Mouse (Mus musculus): Measurements from ENCODE around the gene Oprd1. TPM values are rescaled to one million over a fixed set of nuclear protein-coding genes. Genes with fewer than 3 reads are reported as not detected.

Gene Oprd1
- polyA plus RNA-seq, 1 experiment from 2014 or later = 1.1 TPM

DNA sequence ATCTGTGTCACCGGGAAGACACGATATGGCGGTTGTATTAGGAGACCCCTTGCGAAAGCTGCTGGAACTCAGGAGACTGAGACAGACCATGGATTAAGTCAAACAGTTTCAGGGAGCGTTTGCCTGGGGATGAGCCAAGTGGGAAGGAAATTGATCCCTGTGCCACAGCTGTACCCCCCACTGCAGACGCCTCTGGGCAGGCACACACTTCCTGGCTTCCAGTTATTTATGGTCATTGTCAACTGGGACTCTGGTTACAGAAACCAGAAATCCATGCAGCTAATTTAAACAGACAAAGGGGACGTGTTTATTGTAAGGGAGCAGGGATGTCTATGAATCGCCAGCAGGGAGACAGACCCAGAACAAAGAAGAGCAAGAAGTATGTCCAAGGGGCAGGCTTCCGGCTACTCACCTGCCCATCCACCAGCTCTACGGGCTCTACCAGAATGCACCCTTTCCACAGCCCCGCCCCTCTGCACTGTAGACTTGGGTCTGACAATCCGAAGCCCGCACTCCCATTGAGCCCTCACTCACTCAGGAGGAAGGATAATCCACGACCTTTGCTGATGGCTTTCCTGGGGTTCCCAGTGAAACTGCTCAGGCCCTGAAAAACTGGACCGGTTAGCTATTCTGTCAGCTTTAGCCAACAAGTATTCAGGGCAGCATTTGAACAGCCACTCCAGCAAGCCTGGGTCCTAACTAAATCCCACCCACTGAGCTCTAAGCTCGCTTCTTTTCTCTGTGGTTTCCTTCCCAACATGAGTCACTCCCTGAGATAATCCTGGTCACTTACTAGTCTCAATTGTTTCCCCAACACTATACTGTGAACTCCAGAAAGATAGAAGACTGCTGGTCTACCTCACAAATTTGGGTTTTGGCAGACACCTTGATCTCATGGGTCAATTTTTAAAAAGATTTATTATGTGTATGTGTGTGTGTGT, 22.3 kb upstream of the Oprd1 start:
- no peak overlapping the region for H3K4me3 ChIP-seq
- H3K27me3 ChIP-seq (ENCODE audit: insufficient read depth, poor library complexity, severe bottlenecking) = no peaks in the 10 kb centered on the region
- no peaks in the 10 kb centered on the region for H3K36me3 ChIP-seq
- peaks cover 10% of the 10 kb centered on the region; the same call in 1 of the 2 replicates for H3K4me1 ChIP-seq
- 67% methylated on average over 16 of the region's 16 CpGs for WGBS
- peak; percentile 60 for DNase-seq (ENCODE audit: low spot score)
- no peak overlapping the region for H3K27ac ChIP-seq
- H3K9me3 ChIP-seq = no peaks in the 10 kb centered on the region

GRCm38 (mm10) chr4:132165691-132166090, 21.4 kb upstream of the Oprd1 start:
- Histone ChIP-seq H3K36me3 (no peaks in the 10 kb centered on the region), H3K9me3 (no peaks in the 10 kb centered on the region), H3K27ac (no peak overlapping the region), H3K4me3 (no peak overlapping the region), H3K4me1 (peaks cover 10% of the 10 kb centered on the region; the same call in 1 of the 2 replicates), H3K27me3 (ENCODE audit: insufficient read depth, poor library complexity, severe bottlenecking) (no peaks in the 10 kb centered on the region)
- WGBS = 66% methylated on average over 14 of the region's 14 CpGs
- DNase-seq (ENCODE audit: low spot score) = peak; percentile 78

GRCm38 (mm10) chr4:132156941-132157622, 12.8 kb upstream of the Oprd1 start:
- Histone ChIP-seq H3K27me3 (ENCODE audit: insufficient read depth, poor library complexity, severe bottlenecking) (no peaks in the 10 kb centered on the region), H3K36me3 (no peaks in the 10 kb centered on the region), H3K4me1 (0 out of 2 replicates have a peak, but pooled peaks cover 9% of the 10 kb centered on the region), H3K9me3 (peaks cover 3% of the 10 kb centered on the region; the same call in 1 of the 2 replicates), H3K27ac (no peak overlapping the region), H3K4me3 (no peak overlapping the region)
- WGBS = 50% methylated on average over 12 of the region's 12 CpGs
- DNase-seq (ENCODE audit: low spot score) = peak; percentile 61

DNA sequence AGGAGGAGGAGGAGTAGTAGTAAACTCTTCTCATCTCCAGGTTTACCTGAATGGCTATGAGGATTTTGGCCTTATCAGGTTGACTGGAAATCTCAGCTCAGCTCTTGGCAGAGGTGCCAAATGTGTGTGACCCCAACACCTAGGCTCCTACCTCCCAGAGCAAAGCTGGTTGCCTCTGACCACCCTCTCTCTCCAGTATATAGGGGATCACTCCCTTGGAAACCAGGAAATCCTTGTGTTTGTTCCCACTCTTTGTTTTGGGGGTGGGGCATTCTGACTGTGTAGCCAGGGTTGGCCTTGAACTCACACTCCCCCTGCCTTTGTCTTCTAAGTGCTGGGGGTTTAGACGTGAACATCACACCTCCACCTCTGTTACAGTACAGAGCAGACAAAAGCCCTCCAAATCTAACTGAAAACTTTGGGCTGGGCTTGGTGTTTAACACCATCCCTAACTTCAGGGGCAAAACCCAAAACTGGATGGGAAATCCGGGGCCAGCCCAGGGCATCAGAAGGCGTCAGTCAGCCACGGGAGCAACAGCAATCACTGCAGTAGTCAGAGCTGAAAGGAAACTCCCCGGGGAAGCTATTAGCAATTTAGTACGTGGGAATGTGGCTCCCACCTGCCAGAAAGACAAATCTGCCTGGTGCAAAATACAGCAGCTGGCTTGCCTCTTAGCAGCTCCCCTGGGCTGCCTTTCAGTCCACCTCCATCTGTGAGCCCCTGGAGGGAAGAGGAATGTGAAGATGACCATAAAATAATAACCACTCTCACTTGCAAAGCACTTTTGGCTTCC, 10.8 kb upstream of the Oprd1 start:
- Histone ChIP-seq H3K4me3 (no peak overlapping the region), H3K4me1 (0 out of 2 replicates have a peak, but pooled peaks cover 9% of the 10 kb centered on the region), H3K9me3 (peaks cover 3% of the 10 kb centered on the region; the same call in 1 of the 2 replicates), H3K36me3 (no peaks in the 10 kb centered on the region), H3K27me3 (ENCODE audit: insufficient read depth, poor library complexity, severe bottlenecking) (no peaks in the 10 kb centered on the region), H3K27ac (no peak overlapping the region)
- peak; percentile 77 for DNase-seq (ENCODE audit: low spot score)
- 7% methylated on average over 6 of the region's 6 CpGs for WGBS

- H3K4me1 ChIP-seq = 0 out of 2 replicates have a peak, but pooled peaks cover 3% of the 10 kb centered on the region
- peaks cover 3% of the 10 kb centered on the region; the same call in 1 of the 2 replicates for H3K9me3 ChIP-seq
- no peak overlapping the region for H3K4me3 ChIP-seq
- no peaks in the 10 kb centered on the region for H3K36me3 ChIP-seq
- WGBS = 59% methylated on average over 1 of the region's 1 CpGs
- H3K27ac ChIP-seq = no peak overlapping the region
- no peak for DNase-seq (ENCODE audit: low spot score)
- H3K27me3 ChIP-seq (ENCODE audit: insufficient read depth, poor library complexity, severe bottlenecking) = 0 out of 2 replicates have a peak, but pooled peaks cover 3% of the 10 kb centered on the region
Observed at GRCm38 (mm10) chr4:132151673-132152072, 7.4 kb upstream of the Oprd1 start.

- peaks cover 15% of the 10 kb centered on the region for H3K4me1 ChIP-seq
- H3K36me3 ChIP-seq = no peaks in the 10 kb centered on the region
- no peaks in the 10 kb centered on the region for H3K9me3 ChIP-seq
- 76% methylated on average over 5 of the region's 5 CpGs for WGBS
- peak; percentile 68 for DNase-seq (ENCODE audit: low spot score)
- no peak overlapping the region for H3K27ac ChIP-seq
- H3K27me3 ChIP-seq (ENCODE audit: insufficient read depth, poor library complexity, severe bottlenecking) = peaks cover 55% of the 10 kb centered on the region
- H3K4me3 ChIP-seq = no peak overlapping the region
Observed at GRCm38 (mm10) chr4:132146201-132146600, 1.9 kb upstream of the Oprd1 start.

GRCm38 (mm10) chr4:132145092-132145491, 806 bp upstream of the Oprd1 start:
- H3K27ac ChIP-seq = no peak overlapping the region
- no peaks in the 10 kb centered on the region for H3K9me3 ChIP-seq
- peaks cover 66% of the 10 kb centered on the region for H3K27me3 ChIP-seq (ENCODE audit: insufficient read depth, poor library complexity, severe bottlenecking)
- 33% methylated on average over 10 of the region's 10 CpGs for WGBS
- peak overlapping the region; percentile 70; the same call in 1 of the 2 replicates for H3K4me3 ChIP-seq
- no peak for DNase-seq (ENCODE audit: low spot score)
- H3K4me1 ChIP-seq = peaks cover 15% of the 10 kb centered on the region
- no peaks in the 10 kb centered on the region for H3K36me3 ChIP-seq

- H3K4me1 ChIP-seq = 0 out of 2 replicates have a peak, but pooled peaks cover under 1% of the 10 kb centered on the region
- H3K27ac ChIP-seq = no peak overlapping the region
- DNase-seq (ENCODE audit: low spot score) = no peak
- no peaks in the 10 kb centered on the region for H3K36me3 ChIP-seq
- 83% methylated on average over 2 of the region's 2 CpGs for WGBS
- H3K9me3 ChIP-seq = no peaks in the 10 kb centered on the region
- H3K27me3 ChIP-seq (ENCODE audit: insufficient read depth, poor library complexity, severe bottlenecking) = peaks cover 40% of the 10 kb centered on the region
- no peak overlapping the region for H3K4me3 ChIP-seq
Observed at GRCm38 (mm10) chr4:132138640-132139039, 5.6 kb downstream of the Oprd1 start.

DNA sequence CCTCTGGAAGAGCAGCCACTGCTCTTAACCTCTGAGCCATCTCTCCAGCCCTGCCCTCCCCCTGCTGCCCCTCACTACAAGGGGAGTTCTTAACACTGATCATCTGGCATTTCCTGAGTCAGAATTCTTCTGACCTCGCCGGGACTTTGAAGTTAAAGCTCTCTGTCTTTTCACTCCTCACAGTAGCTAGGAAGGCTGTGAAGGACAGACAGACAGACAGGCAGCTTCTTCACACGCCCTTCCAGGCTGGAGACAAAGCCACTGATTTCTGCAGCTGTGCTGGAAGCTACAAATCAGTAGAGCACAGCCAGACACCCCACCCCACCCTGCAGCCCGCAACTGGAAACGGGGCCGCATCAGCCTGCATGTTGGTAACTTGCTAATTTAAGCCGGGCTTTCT, 7.3 kb downstream of the Oprd1 start:
- 72% methylated on average over 7 of the region's 7 CpGs for WGBS
- Histone ChIP-seq H3K36me3 (no peaks in the 10 kb centered on the region), H3K9me3 (no peaks in the 10 kb centered on the region), H3K4me3 (no peak overlapping the region), H3K27me3 (ENCODE audit: insufficient read depth, poor library complexity, severe bottlenecking) (peaks cover 29% of the 10 kb centered on the region), H3K27ac (no peak overlapping the region), H3K4me1 (peaks cover 14% of the 10 kb centered on the region)
- DNase-seq (ENCODE audit: low spot score) = no peak

DNA sequence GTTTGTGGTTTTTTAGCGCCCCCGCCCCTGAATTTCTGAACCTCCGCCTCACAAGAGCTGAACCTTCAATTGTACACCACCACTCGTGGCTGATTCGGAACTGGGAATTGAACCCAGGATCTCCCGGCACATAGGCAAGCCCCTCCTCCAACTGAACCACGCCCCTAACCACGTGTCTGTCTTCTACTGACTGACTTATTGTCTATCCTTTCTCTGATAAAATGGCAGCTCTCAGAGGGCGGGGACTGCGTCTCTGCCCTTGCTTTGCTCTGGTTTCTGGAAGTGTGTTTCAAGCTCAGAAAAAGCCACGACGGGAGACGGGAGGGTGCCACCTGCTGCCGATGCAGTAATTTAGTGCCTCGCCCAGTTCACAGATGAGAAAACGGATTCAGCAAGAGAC, 10.4 kb downstream of the Oprd1 start:
- Histone ChIP-seq H3K27me3 (ENCODE audit: insufficient read depth, poor library complexity, severe bottlenecking) (peaks cover 10% of the 10 kb centered on the region; the same call in 1 of the 2 replicates), H3K36me3 (no peaks in the 10 kb centered on the region), H3K27ac (no peak overlapping the region), H3K9me3 (no peaks in the 10 kb centered on the region), H3K4me1 (peaks cover 38% of the 10 kb centered on the region), H3K4me3 (no peak overlapping the region)
- no peak for DNase-seq (ENCODE audit: low spot score)
- 67% methylated on average over 16 of the region's 16 CpGs for WGBS

- DNase-seq (ENCODE audit: low spot score) = no peak
- WGBS = 86% methylated on average over 5 of the region's 5 CpGs
- no peaks in the 10 kb centered on the region for H3K9me3 ChIP-seq
- no peak overlapping the region for H3K4me3 ChIP-seq
- no peaks in the 10 kb centered on the region for H3K36me3 ChIP-seq
- peaks cover 10% of the 10 kb centered on the region; the same call in 1 of the 2 replicates for H3K27me3 ChIP-seq (ENCODE audit: insufficient read depth, poor library complexity, severe bottlenecking)
- H3K4me1 ChIP-seq = peaks cover 41% of the 10 kb centered on the region
- no peak overlapping the region for H3K27ac ChIP-seq
Observed at GRCm38 (mm10) chr4:132133381-132133780, 10.9 kb downstream of the Oprd1 start.

- Histone ChIP-seq H3K27ac (no peak overlapping the region), H3K4me1 (peaks cover 42% of the 10 kb centered on the region), H3K36me3 (no peaks in the 10 kb centered on the region), H3K4me3 (no peak overlapping the region), H3K9me3 (no peaks in the 10 kb centered on the region), H3K27me3 (ENCODE audit: insufficient read depth, poor library complexity, severe bottlenecking) (peaks cover 10% of the 10 kb centered on the region; the same call in 1 of the 2 replicates)
- DNase-seq (ENCODE audit: low spot score) = no peak
- WGBS = 52% methylated on average over 7 of the region's 7 CpGs
Observed at GRCm38 (mm10) chr4:132132297-132132696, 12.0 kb downstream of the Oprd1 start.
